Mouse (Mus musculus) G1E-ER4 (cell line): Measurements from ENCODE around the gene Ranbp2. TPM values are rescaled to one million over a fixed set of nuclear protein-coding genes. Genes with fewer than 3 reads are reported as not detected.

Experiments
- GATA1 ChIP-seq: IDR thresholded peaks from one replicate; pipeline ENCODE4 v1.8.0; 2012; ENCODE audit warnings: low read length, inconsistent platforms
- polyA plus RNA-seq: library from polyadenylated mRNA; stranded (reverse); fragments of >175 nt; gene quantifications from 2 replicates; pipeline ENCODE4 v1.2.3, GENCODE M21; 2012

The Ranbp2 gene
- polyA plus RNA-seq, 1 experiment = 5.1 TPM

- no peak for TF ChIP-seq GATA1
These were observed 30.5 kb downstream of the Ranbp2 start for GRCm38 (mm10) chr10:58477086-58477755.

GRCm38 (mm10) chr10:58478071-58478578 is 31.4 kb downstream of the Ranbp2 start:
- no peak for TF ChIP-seq GATA1

- TF ChIP-seq GATA1 = no peak
These were observed 33.3 kb downstream of the Ranbp2 start for GRCm38 (mm10) chr10:58479954-58480490.

GRCm38 (mm10) chr10:58491031-58491430 is 44.3 kb downstream of the Ranbp2 start:
- TF ChIP-seq GATA1 = no peak

- TF ChIP-seq GATA1 = no peak
These were observed 48.9 kb downstream of the Ranbp2 start for GRCm38 (mm10) chr10:58495637-58496036.

- TF ChIP-seq GATA1 = no peak
These were observed 50.0 kb downstream of the Ranbp2 start for GRCm38 (mm10) chr10:58496732-58497131.

- no peak for TF ChIP-seq GATA1
These were observed 50.9 kb downstream of the Ranbp2 start, which contains the start of gene Ccdc138 for GRCm38 (mm10) chr10:58497320-58498284. Gene Ccdc138, plus strand, starts transcription at chr10:58497948.

- no peak for TF ChIP-seq GATA1
These were observed 51.8 kb downstream of the Ranbp2 start for GRCm38 (mm10) chr10:58498516-58498915.

- no peak for TF ChIP-seq GATA1
These were observed 82.6 kb downstream of the Ranbp2 start for GRCm38 (mm10) chr10:58529358-58529757.

- TF ChIP-seq GATA1 = no peak
These were observed 84.4 kb downstream of the Ranbp2 start for GRCm38 (mm10) chr10:58530896-58531790.

GRCm38 (mm10) chr10:58532177-58532576 is 85.5 kb downstream of the Ranbp2 start:
- no peak for TF ChIP-seq GATA1

GRCm38 (mm10) chr10:58540613-58541012 is 93.9 kb downstream of the Ranbp2 start:
- no peak for TF ChIP-seq GATA1

Other genes starting within 250 kb of the Ranbp2 start
- not detected in 2 replicates for gene AW822073, start 222.0 kb upstream of the Ranbp2 start, polyA plus RNA-seq
- not detected in 2 replicates for gene Duxf3, start 214.2 kb upstream of the Ranbp2 start, polyA plus RNA-seq
- not detected in 2 replicates for gene Gm4981, start 210.2 kb upstream of the Ranbp2 start, polyA plus RNA-seq
- gene Gcc2, start 191.4 kb upstream of the Ranbp2 start, polyA plus RNA-seq = 5.5 and 6.7 TPM in 2 replicates
- gene Lims1, start 123.5 kb upstream of the Ranbp2 start, polyA plus RNA-seq = 1.0 and 1.4 TPM in 2 replicates
- gene Ccdc138, start 51.0 kb downstream of the Ranbp2 start, polyA plus RNA-seq = 0.11 and 0.19 TPM in 2 replicates
- not detected in 2 replicates for gene Edar, start 228.7 kb downstream of the Ranbp2 start, polyA plus RNA-seq